Mouse (Mus musculus) stomach, postnatal 0 days (tissue): ENCODE measurements around the gene Sort1.

Source experiments
- CTCF ChIP-seq: IDR thresholded peaks from 2 replicates; pipeline ENCODE4 v1.5.1; 2016; ENCODE audit warnings: antibody characterized with exemption, low read depth, mild to moderate bottlenecking, moderate library complexity
- EP300 ChIP-seq: optimal IDR thresholded peaks from 2 replicates; pipeline ENCODE3; 2016; ENCODE audit warnings: antibody characterized with exemption

DNA sequence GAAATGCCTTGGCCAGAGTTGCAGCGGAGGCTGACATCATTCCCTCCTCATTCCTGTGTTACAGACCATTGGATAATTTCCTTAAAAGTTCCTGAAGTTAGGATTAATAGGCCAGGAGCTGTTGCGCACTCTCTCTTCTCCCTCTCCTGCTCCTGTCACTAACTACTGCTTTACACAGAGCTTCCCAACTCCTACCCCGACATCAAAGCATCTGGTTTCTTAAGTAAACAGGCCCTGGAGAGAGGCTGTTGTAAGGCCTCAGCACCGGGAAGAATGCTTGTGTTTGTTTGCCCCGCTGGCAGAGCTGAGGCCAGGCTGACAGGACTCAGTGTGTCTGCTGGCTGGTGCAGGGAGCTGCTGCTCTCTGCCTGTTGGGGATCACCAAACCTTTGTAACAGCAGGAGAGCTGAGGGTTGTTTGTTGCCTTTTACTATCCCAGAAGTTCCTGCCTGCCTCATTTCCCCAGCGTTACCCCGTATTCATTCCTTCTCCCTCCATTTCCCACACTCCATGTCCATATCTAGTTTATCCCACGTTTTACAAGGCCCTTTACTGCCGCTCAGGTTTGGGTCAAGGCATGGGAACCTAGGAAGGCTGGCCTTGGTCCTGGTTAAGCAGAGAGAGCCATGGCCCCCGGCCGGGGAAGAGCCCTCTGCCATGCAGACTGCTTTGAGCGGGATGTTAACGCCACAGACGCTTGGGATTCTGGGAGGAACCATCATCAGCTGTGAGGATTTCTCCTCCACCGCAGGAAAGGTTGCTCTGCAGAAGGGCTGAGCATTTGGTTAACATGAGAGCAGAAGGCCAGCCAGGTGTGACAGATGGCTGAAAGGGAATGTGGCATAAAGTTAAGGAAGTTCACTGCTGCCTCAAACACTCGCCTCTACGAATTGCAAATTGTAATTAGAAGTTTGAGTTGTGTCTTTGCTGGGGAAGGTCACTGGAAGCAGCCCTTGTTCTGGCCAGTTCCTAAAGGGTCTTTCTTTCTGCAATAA, 4.2 kb downstream of the Sort1 start:
- no peak for TF ChIP-seq CTCF
- TF ChIP-seq EP300, result no peak
